Mouse (Mus musculus) C2C12 (cell line): ENCODE results near the gene Slc4a11. TPM values are rescaled to one million over a fixed set of nuclear protein-coding genes. Genes with fewer than 3 reads are reported as not detected.

Experiments
- H3K27me3 ChIP-seq: one replicate; pipeline ENCODE4 v1.6.1; 2011; ENCODE audit not compliant: control insufficient read depth, insufficient read depth, insufficient read length
- H3K36me3 ChIP-seq: one replicate; pipeline ENCODE4 v1.6.1; 2011; ENCODE audit not compliant: control insufficient read depth, insufficient read depth
- H3K4me3 ChIP-seq: one replicate; pipeline ENCODE4 v1.5.1; 2011; ENCODE audit warnings: mild to moderate bottlenecking, control low read depth; ENCODE audit not compliant: poor library complexity, insufficient read depth, severe bottlenecking
- H3K79me2 ChIP-seq: one replicate; pipeline ENCODE4 v1.6.1; 2011; ENCODE audit not compliant: control insufficient read depth, insufficient read depth
- H3K79me3 ChIP-seq: one replicate; pipeline ENCODE4 v1.6.1; 2011; ENCODE audit warnings: low read depth, control low read depth
- H3ac ChIP-seq: one replicate; pipeline ENCODE3; 2011; ENCODE audit warnings: low read depth; ENCODE audit not compliant: control insufficient read depth, insufficient read length
- CEBPB ChIP-seq: IDR thresholded peaks from one replicate; pipeline ENCODE4 v1.6.1; 2011; ENCODE audit warnings: low read depth, mild to moderate bottlenecking, control low read depth, moderate library complexity
- CTCF ChIP-seq: IDR thresholded peaks from one replicate; pipeline ENCODE4 v1.5.1; 2011; ENCODE audit not compliant: control insufficient read depth, insufficient read depth, insufficient read length
- FOSL1 ChIP-seq: IDR thresholded peaks from one replicate; pipeline ENCODE4 v1.8.0; 2011; ENCODE audit warnings: mild to moderate bottlenecking, low read length; ENCODE audit not compliant: poor library complexity, insufficient read depth, severe bottlenecking
- MAX ChIP-seq: IDR thresholded peaks from one replicate; pipeline ENCODE4 v1.6.1; 2011; ENCODE audit warnings: mild to moderate bottlenecking, control low read depth
- MYOD1 ChIP-seq: IDR thresholded peaks from one replicate; pipeline ENCODE4 v1.6.1; 2011; ENCODE audit warnings: low read depth; ENCODE audit not compliant: control insufficient read depth, insufficient read length
- MYOG ChIP-seq: IDR thresholded peaks from one replicate; pipeline ENCODE4 v1.6.1; 2011; ENCODE audit not compliant: control insufficient read depth, insufficient read length; ENCODE audit errors: extremely low read depth
- USF1 ChIP-seq: IDR thresholded peaks from one replicate; pipeline ENCODE4 v1.6.1; 2011; ENCODE audit warnings: low read depth, mild to moderate bottlenecking, control low read depth, moderate library complexity
- polyA plus RNA-seq: library from polyadenylated mRNA; unstranded; fragments of >200 nt; fragmentation: generic; extraction: Trizol; gene quantifications from one replicate; pipeline ENCODE4 v1.2.1, GENCODE M21; 2012; ENCODE audit warnings: missing spikeins

The Slc4a11 gene
- polyA plus RNA-seq, 1 experiment, result 1.9 TPM

- no peak overlapping the region for H3K4me3 ChIP-seq
Measured at GRCm38 (mm10) chr2:130707057-130707456, 9.7 kb upstream of the Slc4a11 start.

GRCm38 (mm10) chr2:130706602-130707001, 9.3 kb upstream of the Slc4a11 start:
- no peaks in the 10 kb centered on the region for H3K79me3 ChIP-seq
- H3K36me3 ChIP-seq, result no peaks in the 10 kb centered on the region
- H3K27me3 ChIP-seq, result no peaks in the 10 kb centered on the region
- no peak for TF ChIP-seq CEBPB
- no peak for TF ChIP-seq MYOG
- no peak for TF ChIP-seq USF1
- TF ChIP-seq CTCF, result no peak
- no peak for TF ChIP-seq MYOD1
- TF ChIP-seq FOSL1, result no peak
- TF ChIP-seq MAX, result no peak
- no peaks in the 10 kb centered on the region for H3K79me2 ChIP-seq
- H3ac ChIP-seq, result no peak overlapping the region
- no peak overlapping the region for H3K4me3 ChIP-seq

More at GRCm38 (mm10) chr2:130707057-130707456, 9.7 kb upstream of the Slc4a11 start:
- Histone ChIP-seq H3K79me2 (no peaks in the 10 kb centered on the region), H3ac (no peak overlapping the region), H3K36me3 (no peaks in the 10 kb centered on the region), H3K27me3 (no peaks in the 10 kb centered on the region), H3K79me3 (no peaks in the 10 kb centered on the region)
- TF ChIP-seq CTCF, result no peak
- TF ChIP-seq CEBPB, result no peak

- no peaks in the 10 kb centered on the region for H3K79me3 ChIP-seq
- TF ChIP-seq CTCF (no peak), USF1 (no peak), MYOD1 (no peak), MAX (no peak), FOSL1 (no peak), MYOG (no peak), CEBPB (no peak)
- H3K4me3 ChIP-seq, result no peak overlapping the region
- no peaks in the 10 kb centered on the region for H3K79me2 ChIP-seq
- H3ac ChIP-seq, result no peak overlapping the region
- no peaks in the 10 kb centered on the region for H3K36me3 ChIP-seq
- no peaks in the 10 kb centered on the region for H3K27me3 ChIP-seq
Measured at GRCm38 (mm10) chr2:130705178-130705577, 7.9 kb upstream of the Slc4a11 start.

- no peak overlapping the region for H3ac ChIP-seq
- no peaks in the 10 kb centered on the region for H3K27me3 ChIP-seq
- no peaks in the 10 kb centered on the region for H3K79me2 ChIP-seq
- no peaks in the 10 kb centered on the region for H3K36me3 ChIP-seq
- no peaks in the 10 kb centered on the region for H3K79me3 ChIP-seq
- H3K4me3 ChIP-seq, result no peak overlapping the region
- TF ChIP-seq FOSL1, result no peak
- TF ChIP-seq MYOG, result no peak
- no peak for TF ChIP-seq MAX
- TF ChIP-seq MYOD1, result no peak
- no peak for TF ChIP-seq CTCF
- no peak for TF ChIP-seq CEBPB
- TF ChIP-seq USF1, result no peak
Measured at GRCm38 (mm10) chr2:130704040-130705001, 7.0 kb upstream of the Slc4a11 start.

- Histone ChIP-seq H3K36me3 (no peaks in the 10 kb centered on the region), H3K4me3 (peak overlapping the region; percentile 41), H3ac (peak overlapping the region; percentile 87), H3K27me3 (no peaks in the 10 kb centered on the region), H3K79me3 (no peaks in the 10 kb centered on the region), H3K79me2 (no peaks in the 10 kb centered on the region)
- TF ChIP-seq MAX, result peak; percentile 34
- TF ChIP-seq FOSL1, result no peak
- TF ChIP-seq MYOG, result no peak
Measured at GRCm38 (mm10) chr2:130697821-130698266, 525 bp upstream of the Slc4a11 start.

GRCm38 (mm10) chr2:130696700-130697152, 593 bp downstream of the Slc4a11 start:
- Histone ChIP-seq H3K4me3 (peak overlapping the region; percentile 41), H3K79me2 (no peaks in the 10 kb centered on the region), H3K27me3 (no peaks in the 10 kb centered on the region), H3ac (peak overlapping the region; percentile 87), H3K79me3 (no peaks in the 10 kb centered on the region), H3K36me3 (no peaks in the 10 kb centered on the region)
- TF ChIP-seq USF1 (no peak), FOSL1 (no peak), CTCF (no peak), CEBPB (no peak), MYOG (no peak), MAX (no peak), MYOD1 (no peak)
